In genomic region chr19:45782315-45783001, GRCm38 (mm10) we compare ENCODE assay signal across 8 mouse cellular contexts. TPM values are rescaled to one million over a fixed set of nuclear protein-coding genes. Genes with fewer than 3 reads are reported as not detected.
A peak's percentile ranks its signal among the peaks of the same experiment; 100 is the strongest.
DNase-seq lines count a peak whose midpoint lies in the region; ATAC-seq lines count a peak whose summit lies in the region.

No protein-coding gene starts in this region.

- peak overlapping the region; percentile 85 for H3K4me2 ChIP-seq in hindbrain, embryonic 14.5 days (replicated peaks)

- 2% methylated on average over 36 of the region's 36 CpGs for WGBS in hindbrain, embryonic 14.5 days

- ATAC-seq in hindbrain, embryonic 14.5 days (ENCODE audit: low FRiP score) = peak; percentile 46

- H3K9ac ChIP-seq in hindbrain, embryonic 14.5 days = peak overlapping the region; percentile 98

- peaks cover 36% of the 10 kb centered on the region for H3K36me3 ChIP-seq in hindbrain, embryonic 14.5 days (replicated peaks; ENCODE audit: control insufficient read depth, insufficient read depth)

- H3K27me3 ChIP-seq in hindbrain, embryonic 14.5 days (ENCODE audit: control insufficient read depth, insufficient read depth, low read length) = no peaks in the 10 kb centered on the region

- H3K27ac ChIP-seq in hindbrain, embryonic 14.5 days = peak overlapping the region; percentile 98

- no peaks in the 10 kb centered on the region for H3K9me3 ChIP-seq in hindbrain, embryonic 14.5 days (ENCODE audit: control insufficient read depth, low read length)

- DNase-seq in R1 (ENCODE audit: low read depth, low spot score) = peak; percentile 85
- peak; percentile 93 for DNase-seq in cerebellum, postnatal 10 days
- peak; percentile 37 to 52 for DNase-seq in frontal cortex, postnatal 25 days (ENCODE audit: low spot score in 2 of 2)
- peak; percentile 69 for DNase-seq in hindbrain, embryonic 14.5 days (ENCODE audit: low spot score)
- DNase-seq in layer of hippocampus, postnatal 25 days (ENCODE audit: extremely low spot score in 1 of 2, low spot score in 1 of 2) = peak; percentile 29 to 42
- peak; percentile 84 for DNase-seq in lung, postnatal 14 days
- peak; percentile 68 for DNase-seq in retina, embryonic 14.5 days (ENCODE audit: low spot score)
- peak; percentile 74 for DNase-seq in thymus, postnatal 4 days

- H3K4me3 ChIP-seq in hindbrain, embryonic 14.5 days (replicated peaks; ENCODE audit: low read length) = peak overlapping the region; percentile 100

- peaks cover 34% of the 10 kb centered on the region for H3K4me1 ChIP-seq in hindbrain, embryonic 14.5 days (replicated peaks; ENCODE audit: control insufficient read depth, insufficient read depth, low read length)

RNA-seq across cellular contexts. Expression of gene Mgea5, which starts 1.2 kb away (rescaled TPM):
- polyA plus RNA-seq in hindbrain, embryonic 14.5 days (2014; fragmentation: Nextera tagmentation; extraction: Ambion mirVana) = 88.2 and 95.4 TPM in 2 replicates
- total RNA-seq in layer of hippocampus, postnatal 25 days (2021) = 100 to 1,000 TPM; 147 to 148 TPM

RNA-seq across cellular contexts. Expression of gene Npm3, which starts 33.1 kb away (rescaled TPM):
- polyA plus RNA-seq in hindbrain, embryonic 14.5 days (2014; fragmentation: Nextera tagmentation; extraction: Ambion mirVana) = 6.9 and 7.2 TPM in 2 replicates
- total RNA-seq in layer of hippocampus, postnatal 25 days (2021) = 10 to 100 TPM; 10.4 to 10.9 TPM

RNA-seq across cellular contexts. Expression of gene Kcnip2, which starts 33.4 kb away (rescaled TPM):
- 14.1 and 17.6 TPM in 2 replicates for polyA plus RNA-seq in hindbrain, embryonic 14.5 days (2014; fragmentation: Nextera tagmentation; extraction: Ambion mirVana)
- total RNA-seq in layer of hippocampus, postnatal 25 days (2021) = 100 to 1,000 TPM; 229 to 230 TPM

RNA-seq across cellular contexts. Expression of gene Fgf8, which starts 39.7 kb away (rescaled TPM):
- 0.19 and 0.25 TPM in 2 replicates for polyA plus RNA-seq in hindbrain, embryonic 14.5 days (2014; fragmentation: Nextera tagmentation; extraction: Ambion mirVana)
- not detected for total RNA-seq in layer of hippocampus, postnatal 25 days (2021)

Comparison
In these comparisons a context has a peak if more than half of its experiments do, and no peak if none do; other contexts are left out.
1. Peak in every context shown above with its lines: DNase-seq, ATAC-seq, H3K4me3 ChIP-seq and H3K27ac ChIP-seq.
2. DNase-seq: peak in every context shown above with its lines; median percentile 93 in cerebellum, postnatal 10 days; 85 in R1; 84 in lung, postnatal 14 days; 74 in thymus, postnatal 4 days; 69 in hindbrain, embryonic 14.5 days; 68 in retina, embryonic 14.5 days; 44 in frontal cortex, postnatal 25 days; 36 in layer of hippocampus, postnatal 25 days.